Mouse (Mus musculus) hindbrain, embryonic 15.5 days (tissue): ENCODE results near the gene Rpl22. TPM values are rescaled to one million over a fixed set of nuclear protein-coding genes. Genes with fewer than 3 reads are reported as not detected.

Experiments
- ATAC-seq: fragments of 200-750 bp; cut with Nextera tagmentation; 2 replicates; pipeline ENCODE4 v1.8.0; 2017; ENCODE audit warnings: low read depth, moderate number of reproducible peaks, moderate TSS enrichment; ENCODE audit not compliant: low FRiP score
- H3K27ac ChIP-seq: fragments of 300-500 bp; sonication (generic); replicated peaks from 2 replicates; pipeline ENCODE4 v1.5.1; 2015; ENCODE audit warnings: mild to moderate bottlenecking, inconsistent platforms
- H3K27me3 ChIP-seq: fragments of 300-500 bp; sonication (generic); 2 replicates; pipeline ENCODE4 v1.6.1; 2015; ENCODE audit warnings: control low read depth, inconsistent platforms
- H3K36me3 ChIP-seq: fragments of 300-500 bp; sonication (generic); 2 replicates; pipeline ENCODE4 v1.6.1; 2015; ENCODE audit warnings: control low read depth, inconsistent platforms
- H3K4me1 ChIP-seq: fragments of 300-500 bp; sonication (generic); replicated peaks from 2 replicates; pipeline ENCODE4 v1.6.1; 2015; ENCODE audit warnings: control low read depth, inconsistent platforms
- H3K4me2 ChIP-seq: fragments of 300-500 bp; sonication (generic); 2 replicates; pipeline ENCODE4 v1.6.1; 2015; ENCODE audit warnings: moderate library complexity, mild to moderate bottlenecking, inconsistent platforms
- H3K4me3 ChIP-seq: fragments of 300-500 bp; sonication (generic); 2 replicates; pipeline ENCODE4 v1.5.1; 2015; ENCODE audit warnings: mild to moderate bottlenecking, inconsistent platforms
- H3K9ac ChIP-seq: fragments of 300-500 bp; sonication (generic); 2 replicates; pipeline ENCODE4 v1.6.1; 2015; ENCODE audit warnings: inconsistent platforms
- H3K9me3 ChIP-seq: fragments of 300-500 bp; sonication (generic); 2 replicates; pipeline ENCODE4 v1.6.1; 2016; ENCODE audit warnings: control low read depth, inconsistent platforms
- WGBS: fragments of 180-500 bp; shearing (Covaris S2); methylation state at CpG from one replicate; pipeline ENCODE4 v1.1.7; 2015; 5-methylcytosine and 5-hydroxymethylcytosine counted together
- polyA plus RNA-seq: library from polyadenylated mRNA; unstranded; fragments of >200 nt; fragmentation: Nextera tagmentation; extraction: Ambion mirVana; gene quantifications from 2 replicates; pipeline ENCODE4 v1.2.1, GENCODE M21; 2015

Gene Rpl22
- polyA plus RNA-seq, 1 experiment from 2014 or later = 135 TPM

DNA sequence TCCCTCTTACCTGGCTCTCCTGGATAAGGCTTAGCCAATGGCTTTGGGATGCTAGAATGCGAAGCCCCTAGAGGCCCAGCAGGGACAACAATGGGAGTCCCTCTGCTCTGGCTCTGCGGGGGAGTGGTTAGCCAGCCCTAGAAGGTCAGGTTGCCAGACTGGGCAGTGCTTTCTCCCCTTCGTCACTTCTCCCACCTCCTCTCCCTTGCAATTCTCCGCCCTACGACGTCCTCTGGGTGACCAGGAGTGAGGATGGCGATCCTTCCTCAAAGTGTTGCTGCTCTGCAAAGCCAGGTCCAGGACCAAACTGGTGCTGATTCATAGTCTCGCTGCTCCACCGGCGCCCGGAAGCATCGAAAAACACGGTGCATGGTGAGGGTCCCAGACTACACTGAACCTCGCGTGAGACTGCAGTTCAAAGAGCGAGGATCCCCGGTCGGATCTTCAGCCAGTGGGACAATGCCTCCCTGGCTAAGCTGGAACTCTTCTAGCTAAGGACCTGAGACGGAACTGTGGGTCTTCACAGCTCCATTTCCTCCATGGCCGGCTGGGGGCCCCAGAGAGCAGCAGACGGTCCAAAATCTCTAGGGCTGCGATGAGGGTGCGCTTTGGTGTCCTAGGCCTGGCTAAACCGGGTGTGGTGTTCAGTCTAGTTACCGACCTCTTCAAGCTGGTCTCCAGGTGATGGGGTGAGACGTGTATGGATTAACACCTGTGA lies 6.9 kb upstream of the Rpl22 start, which contains the start of gene Rnf207:
Gene Rnf207, minus strand, starts transcription at position 477 of the 718 bp plus-strand sequence.
- Histone ChIP-seq H3K27me3 (peaks cover 49% of the 10 kb centered on the region), H3K9me3 (no peaks in the 10 kb centered on the region), H3K27ac (no peak within 1 kb of the TSS), H3K4me3 (peak within 1 kb of the TSS; percentile 3; the same call in 1 of the 2 replicates), H3K4me1 (peaks cover 19% of the 10 kb centered on the region), H3K4me2 (peak within 1 kb of the TSS; percentile 32), H3K9ac (no peak within 1 kb of the TSS), H3K36me3 (no peaks in the 10 kb centered on the region)
- no peak; the same call in 1 of the 2 replicates for ATAC-seq
- 5% methylated on average over 26 of the region's 26 CpGs for WGBS

DNA sequence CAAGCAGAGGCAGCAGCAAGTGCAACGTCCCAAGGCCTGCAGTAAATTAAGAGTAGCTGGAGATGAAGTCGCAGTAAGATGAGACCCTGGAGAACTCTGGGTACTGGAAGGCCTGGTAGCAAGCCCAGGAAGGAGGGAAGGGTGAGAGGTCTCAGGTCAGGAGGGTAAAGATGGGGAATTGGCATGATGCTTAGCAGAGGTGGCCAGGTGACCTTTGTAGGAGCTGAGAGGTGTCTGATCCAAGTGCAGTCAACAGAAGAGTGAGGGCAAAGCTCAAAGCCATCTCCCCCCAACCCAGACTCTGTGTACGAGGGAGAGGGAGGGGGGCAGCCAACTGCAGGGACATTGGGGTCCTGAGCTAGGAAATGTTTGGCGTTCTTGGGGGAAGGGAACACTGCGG lies 4.1 kb upstream of the Rpl22 start:
- Histone ChIP-seq H3K27me3 (peaks cover 22% of the 10 kb centered on the region), H3K36me3 (no peaks in the 10 kb centered on the region), H3K4me2 (no peak overlapping the region), H3K4me1 (peaks cover 7% of the 10 kb centered on the region), H3K9ac (no peak overlapping the region), H3K9me3 (no peaks in the 10 kb centered on the region), H3K27ac (no peak overlapping the region), H3K4me3 (no peak overlapping the region)
- WGBS = 60% methylated on average over 5 of the region's 5 CpGs
- no peak for ATAC-seq

DNA sequence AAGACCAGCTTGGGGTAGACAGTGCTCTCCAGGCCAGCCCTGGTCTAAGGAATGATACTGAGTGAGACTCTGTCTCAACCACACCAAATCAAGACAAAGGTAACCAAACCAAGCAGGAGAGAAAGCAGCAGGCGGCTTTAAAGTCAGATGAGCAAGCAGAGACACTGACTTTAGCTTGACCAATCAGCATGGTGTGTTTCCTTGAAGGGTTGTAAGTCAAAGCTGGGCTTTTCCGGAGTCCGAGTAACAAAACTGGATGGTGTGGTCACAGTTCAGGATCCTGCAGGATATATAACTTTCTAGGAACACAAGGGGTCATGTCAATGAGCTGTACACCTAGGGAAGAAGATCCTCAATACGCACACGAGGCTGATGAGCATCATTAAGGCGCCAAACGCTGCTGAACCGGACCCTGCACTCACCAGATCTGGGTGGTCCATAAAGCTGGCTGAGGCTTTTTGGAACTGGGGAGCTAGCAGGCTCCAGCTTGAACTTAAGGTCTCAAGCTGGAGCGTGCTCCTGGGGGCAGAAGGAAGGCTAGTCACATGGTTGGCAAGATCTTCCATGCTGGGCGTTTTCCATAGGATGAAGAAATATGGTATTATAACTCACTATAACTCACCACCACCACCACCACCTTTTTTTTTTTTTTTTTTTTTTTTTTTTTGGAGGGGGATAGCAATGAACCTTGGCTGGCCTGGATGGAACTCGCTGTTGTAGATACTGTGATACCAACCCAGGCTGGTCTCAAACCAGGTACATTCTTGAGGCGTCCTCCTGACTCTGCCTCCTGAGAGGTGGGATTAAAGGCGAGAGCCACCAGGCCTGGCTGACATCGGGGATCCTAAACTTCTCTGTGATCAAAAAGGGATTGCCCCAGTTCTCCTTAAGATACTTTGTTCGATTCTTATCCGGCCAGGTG lies 640 bp upstream of the Rpl22 start:
- WGBS = 57% methylated on average over 16 of the region's 16 CpGs
- ATAC-seq = peak; percentile 39; the same call in 1 of the 2 replicates
- Histone ChIP-seq H3K27me3 (no peaks in the 10 kb centered on the region), H3K4me1 (peaks cover 17% of the 10 kb centered on the region), H3K4me3 (peak overlapping the region; percentile 78), H3K9ac (no peak overlapping the region), H3K36me3 (peaks cover 14% of the 10 kb centered on the region), H3K27ac (no peak overlapping the region), H3K9me3 (no peaks in the 10 kb centered on the region), H3K4me2 (peak overlapping the region; percentile 49)

DNA sequence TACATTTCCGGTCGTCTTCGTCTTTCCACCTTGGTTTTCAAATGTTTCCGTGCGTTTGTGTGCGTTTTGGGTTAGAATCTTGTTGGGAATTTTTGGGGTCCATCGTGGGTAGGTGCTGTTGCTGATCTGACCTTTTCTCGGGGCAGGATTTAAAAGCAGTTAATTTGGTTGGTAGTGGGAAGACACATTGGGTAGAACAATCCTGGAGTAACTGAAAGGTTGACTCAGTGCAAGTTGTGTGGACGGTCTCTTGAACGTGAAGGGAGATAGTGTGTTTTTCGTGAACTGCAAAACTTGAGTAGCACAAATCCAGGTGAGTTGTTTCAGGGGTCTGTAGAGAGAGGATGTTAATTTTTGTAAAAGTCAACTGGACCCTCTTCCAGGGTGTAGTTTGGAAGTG lies 1.0 kb downstream of the Rpl22 start:
- Histone ChIP-seq H3K4me3 (peak overlapping the region; percentile 78), H3K27me3 (no peaks in the 10 kb centered on the region), H3K9ac (peak overlapping the region; percentile 86), H3K36me3 (peaks cover 30% of the 10 kb centered on the region), H3K27ac (no peak overlapping the region), H3K4me2 (peak overlapping the region; percentile 73), H3K4me1 (peaks cover 17% of the 10 kb centered on the region), H3K9me3 (no peaks in the 10 kb centered on the region)
- ATAC-seq = no peak
- WGBS = 2% methylated on average over 11 of the region's 11 CpGs

DNA sequence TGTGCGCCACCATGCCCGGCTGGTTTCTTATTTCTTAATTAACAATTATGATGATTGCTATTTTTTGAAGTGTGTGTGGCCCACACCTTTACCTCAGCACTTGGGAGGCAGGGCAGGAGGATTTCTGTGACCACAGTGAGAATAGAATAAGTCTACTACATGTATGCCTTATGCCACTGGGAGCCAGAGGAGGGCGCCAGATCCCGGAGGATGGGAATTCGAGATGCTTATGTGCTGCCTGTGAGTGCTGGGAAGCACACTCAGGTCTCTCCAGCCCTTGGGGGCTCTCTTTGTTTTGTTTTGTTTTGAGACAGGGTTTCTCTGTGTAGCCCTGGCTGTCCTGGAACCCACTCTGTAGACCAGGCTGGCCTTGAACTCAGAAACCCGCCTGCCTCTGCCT lies 3.1 kb downstream of the Rpl22 start:
- H3K9me3 ChIP-seq = no peaks in the 10 kb centered on the region
- no peak overlapping the region for H3K9ac ChIP-seq
- no peak overlapping the region for H3K27ac ChIP-seq
- peaks cover 42% of the 10 kb centered on the region for H3K36me3 ChIP-seq
- no peak overlapping the region for H3K4me3 ChIP-seq
- peaks cover 22% of the 10 kb centered on the region for H3K4me1 ChIP-seq
- 84% methylated on average over 6 of the region's 6 CpGs for WGBS
- ATAC-seq = no peak
- no peak overlapping the region for H3K4me2 ChIP-seq
- H3K27me3 ChIP-seq = no peaks in the 10 kb centered on the region

DNA sequence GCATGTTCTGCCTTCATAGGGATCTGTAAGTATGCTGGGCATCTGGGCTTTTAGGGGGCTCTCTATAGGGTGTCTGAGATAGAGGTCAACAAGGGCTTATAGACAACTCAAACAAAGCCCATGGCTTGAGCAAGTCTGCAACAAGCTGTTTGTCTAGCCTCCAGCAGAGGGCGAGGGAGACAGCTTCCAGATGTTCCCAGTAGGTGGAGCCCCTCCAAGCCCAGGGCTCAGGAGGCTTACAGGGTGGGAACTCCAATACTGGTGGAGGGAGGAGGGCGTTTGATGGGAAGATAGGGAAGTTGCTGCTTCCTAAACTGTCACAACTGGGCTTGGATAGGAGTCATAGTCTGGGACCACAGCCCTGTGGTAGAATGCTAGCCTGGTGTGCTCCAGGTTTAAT lies 7.4 kb downstream of the Rpl22 start:
- Histone ChIP-seq H3K4me2 (no peak overlapping the region), H3K36me3 (peaks cover 50% of the 10 kb centered on the region), H3K9me3 (no peaks in the 10 kb centered on the region), H3K9ac (no peak overlapping the region), H3K4me3 (no peak overlapping the region), H3K27me3 (no peaks in the 10 kb centered on the region), H3K27ac (no peak overlapping the region), H3K4me1 (0 out of 2 replicates have a peak, but pooled peaks cover 7% of the 10 kb centered on the region)
- peak; percentile 67 for ATAC-seq
- 28% methylated on average over 2 of the region's 2 CpGs for WGBS

DNA sequence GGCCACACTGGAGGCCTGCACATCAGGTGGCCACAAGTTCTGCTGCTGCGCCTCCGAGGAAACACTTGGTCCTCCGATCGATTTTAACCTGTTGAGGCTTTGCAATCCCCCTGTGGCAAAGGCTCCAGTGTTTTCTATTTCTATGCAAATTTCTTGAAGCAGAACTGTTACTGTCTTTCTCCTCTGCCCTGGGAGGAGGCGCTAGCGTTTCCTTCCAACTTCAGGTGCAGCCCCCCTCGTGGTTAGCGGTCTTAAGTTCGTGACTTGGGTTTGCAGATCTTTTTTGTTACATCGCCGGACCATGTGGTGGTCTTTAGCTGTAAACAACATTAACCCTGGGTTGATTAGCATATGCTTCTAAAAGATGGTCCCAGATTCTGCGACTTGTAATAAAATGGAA lies 8.0 kb downstream of the Rpl22 start:
- H3K36me3 ChIP-seq = peaks cover 50% of the 10 kb centered on the region
- no peak overlapping the region for H3K4me2 ChIP-seq
- H3K27me3 ChIP-seq = no peaks in the 10 kb centered on the region
- no peaks in the 10 kb centered on the region for H3K9me3 ChIP-seq
- no peak overlapping the region for H3K9ac ChIP-seq
- 89% methylated on average over 12 of the region's 12 CpGs for WGBS
- no peak overlapping the region for H3K27ac ChIP-seq
- H3K4me1 ChIP-seq = peaks cover 10% of the 10 kb centered on the region
- no peak overlapping the region for H3K4me3 ChIP-seq
- ATAC-seq = no peak

DNA sequence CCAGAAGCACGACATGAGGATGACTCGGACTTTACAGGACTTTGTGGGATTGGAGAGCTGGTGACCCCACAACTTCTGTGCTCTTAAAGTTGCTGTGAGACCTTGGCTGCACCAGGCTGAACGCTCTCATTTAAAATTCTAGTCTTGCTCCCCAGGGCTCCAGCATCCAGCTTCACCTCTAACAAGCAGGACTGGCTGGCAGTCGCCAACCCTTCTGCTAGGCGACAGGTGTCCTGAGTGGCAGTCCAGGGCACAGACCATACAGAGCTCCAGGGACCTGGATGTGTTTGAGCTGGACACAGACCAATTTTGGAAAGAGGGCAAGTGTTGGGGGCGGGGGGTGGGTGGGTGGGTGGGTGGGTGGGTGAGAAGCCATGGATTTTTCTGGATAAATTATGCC lies 12.2 kb downstream of the Rpl22 start:
- peaks cover 46% of the 10 kb centered on the region for H3K4me1 ChIP-seq
- H3K27ac ChIP-seq = no peak overlapping the region
- H3K4me2 ChIP-seq = no peak overlapping the region
- H3K36me3 ChIP-seq = 0 out of 2 replicates have a peak, but pooled peaks cover 11% of the 10 kb centered on the region
- no peak for ATAC-seq
- no peaks in the 10 kb centered on the region for H3K27me3 ChIP-seq
- 25% methylated on average over 6 of the region's 6 CpGs for WGBS
- H3K9ac ChIP-seq = no peak overlapping the region
- no peaks in the 10 kb centered on the region for H3K9me3 ChIP-seq
- H3K4me3 ChIP-seq = no peak overlapping the region

DNA sequence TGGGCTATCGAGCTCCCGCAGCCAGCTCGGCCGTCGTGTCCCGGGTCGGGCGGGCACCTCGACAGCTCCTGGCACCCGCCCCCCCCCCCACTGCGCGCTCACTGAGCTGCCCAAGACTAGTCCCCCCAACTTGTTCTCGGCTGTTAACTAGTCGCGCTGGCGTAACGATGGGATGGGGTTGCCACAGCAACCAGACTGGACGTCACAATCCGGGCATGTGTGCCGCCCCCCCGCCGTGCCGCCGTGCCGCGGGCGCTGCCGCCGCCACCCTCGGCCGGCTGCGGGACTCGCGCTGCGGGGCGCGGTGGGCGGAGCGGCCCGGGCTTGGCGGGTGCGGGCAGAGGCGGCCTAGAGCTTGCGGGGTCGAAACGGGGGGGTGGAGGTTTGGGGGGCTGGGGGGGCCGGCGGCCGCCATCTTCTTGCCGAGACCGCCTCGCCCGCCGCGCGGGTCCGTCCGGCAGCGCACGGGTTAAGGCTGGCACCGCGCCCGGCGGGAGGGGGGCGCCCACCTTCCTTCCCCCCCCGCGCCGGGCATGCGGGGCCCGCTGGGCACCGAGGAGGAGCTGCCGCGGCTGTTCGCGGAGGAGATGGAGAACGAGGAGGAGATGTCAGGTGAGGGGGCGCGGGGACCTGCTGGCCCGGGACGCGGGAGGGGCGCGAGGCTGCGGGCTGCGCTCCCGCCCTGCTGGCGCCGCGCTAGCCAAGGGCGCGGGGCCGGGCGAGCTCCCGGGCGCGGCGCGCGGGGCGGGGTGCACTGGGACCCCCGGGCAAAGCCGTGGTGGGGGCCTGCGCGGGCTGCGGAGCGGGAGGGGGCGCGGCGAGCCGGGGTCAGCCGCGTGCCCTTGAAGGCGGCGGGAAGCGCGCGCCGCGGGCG lies 13.1 kb downstream of the Rpl22 start, which contains the start of gene Chd5:
Gene Chd5, plus strand, starts transcription at position 233 of the 874 bp plus-strand sequence.
- Histone ChIP-seq H3K36me3 (0 out of 2 replicates have a peak, but pooled peaks cover 9% of the 10 kb centered on the region), H3K27ac (peak within 1 kb of the TSS; percentile 84), H3K4me1 (peaks cover 49% of the 10 kb centered on the region), H3K9ac (peak within 1 kb of the TSS; percentile 90), H3K4me2 (peak within 1 kb of the TSS; percentile 82), H3K27me3 (no peaks in the 10 kb centered on the region), H3K9me3 (no peaks in the 10 kb centered on the region), H3K4me3 (peak within 1 kb of the TSS; percentile 79)
- WGBS = under 1% methylated on average over 73 of the region's 120 CpGs
- peak; percentile 44 for ATAC-seq

DNA sequence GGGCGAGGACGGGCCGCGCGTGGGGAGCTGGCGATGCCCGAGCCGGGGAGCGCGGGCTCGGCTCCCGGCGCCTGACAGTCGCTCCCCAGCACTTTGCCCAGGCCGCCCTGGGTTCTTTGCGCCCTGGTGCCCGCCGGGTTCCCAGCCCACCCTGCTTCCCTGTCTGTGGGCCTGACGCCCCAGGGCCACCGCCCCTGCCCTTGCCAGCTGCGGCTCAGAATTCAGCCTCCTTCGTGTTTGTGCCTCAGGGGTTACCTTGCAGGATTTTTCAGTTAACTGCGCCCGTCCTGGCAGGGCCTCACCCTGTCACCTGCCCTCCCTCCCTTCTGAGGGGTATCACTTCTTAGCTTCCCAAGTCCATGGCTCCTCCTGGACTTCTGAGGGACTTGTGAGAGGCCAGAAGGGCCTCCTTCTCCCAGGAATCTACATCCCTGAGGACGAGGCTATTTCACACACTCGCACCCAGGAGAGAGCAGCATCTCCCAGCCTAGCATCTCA lies 13.8 kb downstream of the Rpl22 start:
- peak overlapping the region; percentile 90 for H3K9ac ChIP-seq
- H3K9me3 ChIP-seq = no peaks in the 10 kb centered on the region
- H3K36me3 ChIP-seq = 0 out of 2 replicates have a peak, but pooled peaks cover 3% of the 10 kb centered on the region
- H3K4me3 ChIP-seq = peak overlapping the region; percentile 79
- WGBS = 2% methylated on average over 23 of the region's 26 CpGs
- H3K27ac ChIP-seq = peak overlapping the region; percentile 84
- H3K4me1 ChIP-seq = peaks cover 54% of the 10 kb centered on the region
- H3K27me3 ChIP-seq = no peaks in the 10 kb centered on the region
- H3K4me2 ChIP-seq = peak overlapping the region; percentile 82
- peak; percentile 23; the same call in 1 of the 2 replicates for ATAC-seq
